Comparison of ENCODE assay signal across 18 mouse cellular contexts in the genomic region with DNA sequence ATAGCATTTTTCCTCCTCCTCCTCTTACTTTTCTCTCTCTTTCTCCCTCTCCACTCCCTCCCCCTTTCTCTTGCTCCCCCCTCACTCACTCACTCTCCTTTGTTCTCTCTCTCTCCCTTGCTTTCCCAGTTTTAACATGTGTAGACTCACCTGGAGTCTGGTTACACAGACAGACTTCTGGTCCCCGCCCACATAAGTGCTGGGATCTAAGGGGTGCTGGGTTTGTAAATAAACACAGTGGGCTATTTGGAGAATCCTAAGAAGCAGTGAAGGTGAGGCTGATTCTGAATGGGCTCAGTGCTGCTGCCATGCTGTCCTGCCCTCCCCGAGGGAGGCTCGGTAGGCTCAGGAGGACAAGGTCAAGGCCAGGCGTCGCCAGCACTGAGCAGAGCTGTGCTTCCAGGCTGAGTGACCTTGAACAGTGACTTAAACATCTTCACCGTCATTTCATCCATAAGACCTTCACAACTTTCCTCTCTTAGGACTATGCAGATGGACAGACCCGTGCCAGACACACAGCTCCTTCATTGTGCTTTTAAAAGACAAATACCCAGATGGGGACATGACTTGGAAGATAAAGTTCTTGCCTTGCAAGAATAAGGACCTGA.
"Had no signal": no experiment of that assay in that cellular context is flagged by ENCODE, and none has a peak within 500 bp of the region (broad histone marks: within the 10 kb centered on the region; RNA-seq: fewer than 3 reads in every experiment).

No protein-coding gene starts in this region.

- H3K36me3 ChIP-seq: limb, embryonic 10.5 days; limb, embryonic 13.5 days; liver, embryonic 12.5 days; liver, embryonic 15.5 days; lung, embryonic 15.5 days; midbrain, embryonic 12.5 days; midbrain, embryonic 15.5 days had no signal

- H3K27ac ChIP-seq: kidney, postnatal 0 days; layer of hippocampus, adult 2 months; limb, embryonic 10.5 days; limb, embryonic 13.5 days; liver, embryonic 12.5 days; liver, embryonic 15.5 days; lung, embryonic 15.5 days; midbrain, embryonic 12.5 days; midbrain, embryonic 15.5 days had no signal

- H3K9ac ChIP-seq: limb, embryonic 13.5 days; liver, embryonic 12.5 days; liver, embryonic 15.5 days; lung, embryonic 15.5 days; midbrain, embryonic 12.5 days; midbrain, embryonic 15.5 days had no signal

- H3K4me2 ChIP-seq: limb, embryonic 13.5 days; liver, embryonic 12.5 days; liver, embryonic 15.5 days; lung, embryonic 15.5 days; midbrain, embryonic 12.5 days; midbrain, embryonic 15.5 days had no signal

- H3K9me3 ChIP-seq: limb, embryonic 10.5 days; limb, embryonic 13.5 days; liver, embryonic 12.5 days; liver, embryonic 15.5 days; lung, embryonic 15.5 days; megakaryocyte, embryonic 14.5 days; midbrain, embryonic 12.5 days; midbrain, embryonic 15.5 days had no signal

- DNase-seq: kidney, postnatal 25 days; layer of hippocampus, adult 9-11 months; liver; lung, adult 18-20 months; lung, postnatal 10 days; lung, postnatal 36 days; thymus, adult 18-20 months; thymus, postnatal 36 days had no signal

- H3K4me3 ChIP-seq: layer of hippocampus, adult 2 months; limb, embryonic 10.5 days; limb, embryonic 13.5 days; liver, embryonic 12.5 days; liver, embryonic 15.5 days; lung, embryonic 15.5 days; megakaryocyte, embryonic 14.5 days; midbrain, embryonic 12.5 days; midbrain, embryonic 15.5 days had no signal

- H3K27me3 ChIP-seq: limb, embryonic 13.5 days; liver, embryonic 12.5 days; liver, embryonic 15.5 days; lung, embryonic 15.5 days; megakaryocyte, embryonic 14.5 days; midbrain, embryonic 12.5 days; midbrain, embryonic 15.5 days had no signal

- ATAC-seq: liver, embryonic 12.5 days; midbrain, embryonic 15.5 days had no signal

- H3K4me1 ChIP-seq: liver, embryonic 12.5 days; liver, embryonic 15.5 days; lung, embryonic 15.5 days; megakaryocyte, embryonic 14.5 days had no signal
